Mouse (Mus musculus): ENCODE data around the gene Gm17545. TPM values are rescaled to one million over a fixed set of nuclear protein-coding genes. Genes with fewer than 3 reads are reported as not detected.

Gm17545 gene
- polyA plus RNA-seq, 1 experiment: not detected

DNA sequence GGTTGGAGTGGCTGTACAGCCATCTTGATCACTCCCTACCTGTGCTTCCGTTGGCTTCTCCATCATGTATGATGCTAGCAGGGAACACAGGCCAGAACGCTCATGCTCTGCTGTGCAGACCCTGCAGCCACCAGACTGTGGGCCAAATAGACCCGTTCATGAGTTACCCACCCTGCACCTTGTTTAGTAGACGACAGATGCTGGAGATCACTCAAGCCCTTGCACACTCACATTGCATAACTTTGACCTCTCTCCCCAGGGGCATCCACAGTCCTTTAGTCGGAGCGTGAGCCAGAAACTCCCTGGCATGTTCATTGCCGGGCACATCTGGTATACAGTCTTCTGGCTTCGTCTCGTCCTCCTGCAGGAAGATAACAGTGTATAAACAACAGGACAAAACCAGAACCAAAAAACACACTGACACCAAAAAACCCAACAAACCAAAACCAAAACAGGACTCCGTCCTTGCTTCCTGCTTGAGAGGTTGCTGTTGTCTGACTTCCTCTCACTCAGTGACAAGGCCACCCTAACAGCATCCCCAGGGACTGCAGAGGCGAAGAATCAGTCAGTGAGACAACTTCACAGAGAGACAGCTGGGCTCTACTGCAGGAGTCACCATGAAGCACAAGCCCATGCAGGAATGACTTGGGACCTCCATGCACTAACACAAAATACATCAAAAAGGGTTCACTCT, 3.2 kb downstream of the Gm17545 start:
- H3K4me1 ChIP-seq (ENCODE audit: control insufficient read depth, insufficient read depth, low read length): no peaks in the 10 kb centered on the region
- H3K4me3 ChIP-seq (ENCODE audit: insufficient read depth, low read length): no peak overlapping the region
- H3K27ac ChIP-seq (ENCODE audit: insufficient read depth, low read length): no peak overlapping the region
- no peak for TF ChIP-seq CTCF (IDR thresholded peaks at IDR 0.05; ENCODE audit: borderline replicate concordance, insufficient read depth, low read length)
- TF ChIP-seq POLR2A (IDR thresholded peaks at IDR 0.05; ENCODE audit: low read depth, low read length): no peak

DNA sequence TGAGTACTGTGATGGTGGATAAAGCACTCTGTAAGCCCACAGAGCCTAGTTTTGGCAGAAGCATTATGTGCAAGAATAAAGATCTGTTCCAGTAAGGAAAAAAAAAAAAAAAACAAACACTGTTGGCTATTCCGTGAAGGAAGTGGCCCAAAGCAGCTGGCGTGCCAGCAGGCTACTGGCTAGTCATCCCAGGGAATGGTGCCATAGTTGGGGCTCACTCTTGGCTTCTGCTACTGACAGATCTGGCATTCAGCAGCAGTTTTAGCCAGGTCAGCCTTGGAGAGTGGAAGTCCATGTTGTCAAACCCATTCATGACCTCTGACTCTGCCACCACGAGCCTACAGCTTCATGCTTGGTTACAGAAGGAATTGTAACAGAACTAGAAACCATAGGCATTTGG, 7.9 kb downstream of the Gm17545 start:
- H3K27ac ChIP-seq (ENCODE audit: insufficient read depth, low read length): no peak overlapping the region
- no peaks in the 10 kb centered on the region for H3K4me1 ChIP-seq (ENCODE audit: control insufficient read depth, insufficient read depth, low read length)
- no peak for TF ChIP-seq POLR2A (IDR thresholded peaks at IDR 0.05; ENCODE audit: low read depth, low read length)
- TF ChIP-seq CTCF (IDR thresholded peaks at IDR 0.05; ENCODE audit: borderline replicate concordance, insufficient read depth, low read length): no peak
- no peak overlapping the region for H3K4me3 ChIP-seq (ENCODE audit: insufficient read depth, low read length)

DNA sequence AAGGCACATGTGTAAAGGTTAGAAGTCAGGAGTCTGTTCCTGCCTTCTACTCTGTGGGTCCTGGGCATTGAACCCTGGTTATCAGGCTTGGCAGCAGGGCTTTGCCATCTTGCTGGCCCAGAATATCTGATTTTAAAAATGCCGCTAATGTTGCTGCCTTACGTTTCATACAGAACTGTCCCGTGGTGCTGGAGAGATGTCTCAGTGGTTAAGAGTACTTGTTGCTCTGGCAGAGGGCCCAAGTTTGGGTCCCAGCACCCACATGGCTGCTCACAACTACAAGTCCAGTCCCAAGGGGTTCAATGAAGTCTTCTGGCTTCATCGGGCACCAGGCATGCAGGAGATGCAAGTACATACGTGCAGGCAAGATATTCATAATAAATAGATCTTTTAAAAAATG, 12.1 kb downstream of the Gm17545 start:
- TF ChIP-seq CTCF (IDR thresholded peaks at IDR 0.05; ENCODE audit: borderline replicate concordance, insufficient read depth, low read length) (no peak), POLR2A (IDR thresholded peaks at IDR 0.05; ENCODE audit: low read depth, low read length) (no peak)
- Histone ChIP-seq H3K4me3 (ENCODE audit: insufficient read depth, low read length) (no peak overlapping the region), H3K4me1 (ENCODE audit: control insufficient read depth, insufficient read depth, low read length) (no peaks in the 10 kb centered on the region), H3K27ac (ENCODE audit: insufficient read depth, low read length) (no peak overlapping the region)

DNA sequence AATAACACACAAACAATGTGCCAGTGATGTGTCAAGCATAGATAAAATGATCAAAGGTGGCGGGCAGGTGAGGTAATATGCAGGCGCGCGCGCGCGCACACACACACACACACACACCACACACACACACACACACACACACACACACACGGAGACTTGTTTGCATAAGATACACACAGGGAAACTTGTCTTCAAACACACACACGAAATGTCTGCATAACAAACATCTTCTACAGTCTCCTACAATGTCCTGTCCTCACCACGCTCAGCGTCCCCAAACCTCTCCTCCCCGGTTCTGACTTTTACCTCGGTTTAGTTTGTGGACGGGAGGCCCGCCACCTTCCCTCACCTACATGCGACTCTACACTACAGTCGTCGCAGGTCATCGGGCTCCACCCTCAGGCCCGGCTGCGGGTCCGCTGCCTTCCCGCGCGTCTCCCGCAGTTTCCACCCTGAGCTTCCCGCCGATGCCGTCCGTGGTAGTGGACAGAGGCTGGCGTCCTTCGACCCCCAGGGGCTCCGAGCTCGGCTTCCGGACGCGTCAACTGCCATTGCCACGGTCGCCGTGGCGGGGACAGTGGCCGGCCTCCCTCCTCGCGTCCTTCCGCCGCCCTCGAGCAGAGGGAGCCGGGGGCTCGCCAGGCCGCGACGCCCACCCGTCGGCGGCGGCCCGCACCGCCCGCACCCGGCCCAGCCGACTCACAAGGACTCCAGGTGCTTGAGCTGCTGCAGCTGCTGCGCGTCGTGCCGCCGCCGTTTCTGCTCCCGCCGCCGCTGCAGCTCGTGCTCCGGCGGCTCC, 13.5 kb downstream of the Gm17545 start:
- Histone ChIP-seq H3K27ac (ENCODE audit: insufficient read depth, low read length) (no peak overlapping the region), H3K4me1 (ENCODE audit: control insufficient read depth, insufficient read depth, low read length) (no peaks in the 10 kb centered on the region), H3K4me3 (ENCODE audit: insufficient read depth, low read length) (peak overlapping the region; percentile 81)
- TF ChIP-seq POLR2A (IDR thresholded peaks at IDR 0.05; ENCODE audit: low read depth, low read length): no peak
- TF ChIP-seq CTCF (IDR thresholded peaks at IDR 0.05; ENCODE audit: borderline replicate concordance, insufficient read depth, low read length): no peak

DNA sequence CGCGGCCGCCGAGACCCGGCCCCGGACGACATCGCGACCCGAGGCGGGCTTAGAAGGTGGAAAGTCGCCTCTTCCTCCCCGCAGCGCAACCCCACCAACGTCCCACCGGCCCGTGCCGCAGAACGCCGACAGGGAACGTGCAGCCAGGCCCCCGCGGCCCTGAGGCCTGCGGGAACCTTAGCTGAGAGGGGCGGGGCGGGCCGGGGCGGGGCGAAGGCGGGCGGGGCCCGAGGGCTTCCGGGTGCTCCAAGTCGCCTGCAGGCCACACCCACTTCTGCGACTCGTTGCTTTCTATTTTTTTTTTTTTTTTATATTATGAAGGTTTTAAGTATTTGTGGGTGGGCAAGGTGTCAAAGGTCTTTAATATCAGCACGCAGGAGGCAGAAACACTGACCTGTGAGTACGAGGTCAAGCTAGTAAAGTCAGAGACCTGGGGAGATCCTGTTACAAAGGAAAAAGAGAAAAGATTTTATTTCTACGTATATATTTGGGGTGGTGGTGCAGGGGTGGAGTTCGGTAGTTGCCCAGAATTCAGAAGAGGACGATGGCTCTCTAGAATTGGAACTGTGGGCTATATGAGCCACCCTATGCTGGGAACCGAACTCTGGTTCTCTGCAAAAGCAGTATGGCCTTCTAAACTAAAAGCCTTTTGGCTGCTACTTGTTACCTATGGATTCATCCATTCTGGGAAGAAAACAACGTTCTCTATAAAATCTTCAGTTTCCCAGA, 14.2 kb downstream of the Gm17545 start:
- no peaks in the 10 kb centered on the region for H3K4me1 ChIP-seq (ENCODE audit: control insufficient read depth, insufficient read depth, low read length)
- no peak overlapping the region for H3K27ac ChIP-seq (ENCODE audit: insufficient read depth, low read length)
- H3K4me3 ChIP-seq (ENCODE audit: insufficient read depth, low read length): peak overlapping the region; percentile 81
- TF ChIP-seq CTCF (IDR thresholded peaks at IDR 0.05; ENCODE audit: borderline replicate concordance, insufficient read depth, low read length) (no peak), POLR2A (IDR thresholded peaks at IDR 0.05; ENCODE audit: low read depth, low read length) (peak; percentile 97)

DNA sequence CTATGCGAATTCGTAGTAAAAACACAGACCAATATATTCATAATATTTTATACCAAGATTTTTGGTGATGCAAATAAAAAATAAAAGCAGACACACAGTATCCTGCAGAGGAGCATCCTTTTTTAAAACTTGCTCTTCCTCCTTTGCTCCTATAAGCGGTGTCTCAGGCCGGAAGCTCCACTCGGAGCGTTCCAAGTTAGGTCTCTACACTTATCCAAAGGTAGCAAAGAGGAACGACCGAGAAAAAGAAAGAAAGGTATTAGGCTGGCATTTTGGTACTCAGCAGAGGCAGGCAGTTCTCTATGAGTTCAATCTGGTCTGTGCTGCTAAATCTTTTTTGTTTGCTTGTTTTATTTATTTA, 14.8 kb downstream of the Gm17545 start:
- H3K4me1 ChIP-seq (ENCODE audit: control insufficient read depth, insufficient read depth, low read length): no peaks in the 10 kb centered on the region
- no peak for TF ChIP-seq CTCF (IDR thresholded peaks at IDR 0.05; ENCODE audit: borderline replicate concordance, insufficient read depth, low read length)
- TF ChIP-seq POLR2A (IDR thresholded peaks at IDR 0.05; ENCODE audit: low read depth, low read length): no peak
- H3K4me3 ChIP-seq (ENCODE audit: insufficient read depth, low read length): no peak overlapping the region
- H3K27ac ChIP-seq (ENCODE audit: insufficient read depth, low read length): no peak overlapping the region

DNA sequence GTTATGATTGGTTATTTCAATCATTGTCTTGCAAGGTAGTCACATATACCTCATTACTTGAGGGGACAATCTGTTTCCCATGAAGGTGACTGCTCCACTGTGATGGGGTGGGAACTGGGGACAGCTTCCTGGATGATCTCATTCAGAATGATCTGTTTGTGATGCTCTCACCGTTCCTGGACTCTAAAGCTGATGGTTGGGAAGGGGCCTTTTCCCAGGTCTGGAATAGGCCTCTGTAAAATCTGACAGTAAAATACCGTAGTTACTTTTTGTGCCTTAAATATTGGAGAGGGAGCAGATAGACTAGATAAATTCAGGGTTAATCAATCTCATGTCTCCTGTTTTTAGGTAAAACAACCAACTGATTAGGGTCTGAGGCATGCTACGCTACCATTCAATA, 15.6 kb downstream of the Gm17545 start, which contains the start of gene Rp9:
Rp9 (minus strand) TSS at position 101 of the 400 bp plus-strand sequence.
- Histone ChIP-seq H3K27ac (ENCODE audit: insufficient read depth, low read length) (no peak within 1 kb of the TSS), H3K4me1 (ENCODE audit: control insufficient read depth, insufficient read depth, low read length) (no peaks in the 10 kb centered on the region), H3K4me3 (ENCODE audit: insufficient read depth, low read length) (peak within 1 kb of the TSS; percentile 81; the same call in 1 of the 2 replicates)
- no peak for TF ChIP-seq POLR2A (IDR thresholded peaks at IDR 0.05; ENCODE audit: low read depth, low read length)
- TF ChIP-seq CTCF (IDR thresholded peaks at IDR 0.05; ENCODE audit: borderline replicate concordance, insufficient read depth, low read length): no peak

DNA sequence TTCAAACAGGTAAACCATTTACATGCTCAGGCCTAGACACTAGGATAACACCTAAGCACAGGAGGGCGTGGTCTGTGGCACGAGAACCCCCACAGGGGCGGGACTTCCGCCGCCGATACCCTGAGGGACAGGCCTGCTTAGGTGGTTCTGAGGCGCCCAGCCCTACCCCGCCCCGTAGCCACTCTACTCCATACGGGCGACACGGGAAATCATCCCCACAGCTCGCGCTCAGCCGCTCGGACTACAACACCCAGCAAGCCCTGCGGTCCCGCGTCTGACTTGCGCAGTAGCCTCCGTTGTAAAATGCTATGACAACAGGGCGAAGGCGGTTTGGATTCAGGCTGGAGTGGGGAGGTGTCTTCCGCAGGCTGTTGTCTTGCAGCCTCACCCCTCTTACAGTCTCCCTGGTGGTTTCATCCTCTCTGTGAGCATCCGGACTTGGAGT, 21.4 kb downstream of the Gm17545 start, which contains the start of gene Bbs9:
Bbs9 (plus strand) TSS at position 292 of the 445 bp plus-strand sequence.
- peak; percentile 35 for TF ChIP-seq POLR2A (IDR thresholded peaks at IDR 0.05; ENCODE audit: low read depth, low read length)
- TF ChIP-seq CTCF (IDR thresholded peaks at IDR 0.05; ENCODE audit: borderline replicate concordance, insufficient read depth, low read length): no peak
- no peak within 1 kb of the TSS for H3K27ac ChIP-seq (ENCODE audit: insufficient read depth, low read length)
- no peaks in the 10 kb centered on the region for H3K4me1 ChIP-seq (ENCODE audit: control insufficient read depth, insufficient read depth, low read length)

DNA sequence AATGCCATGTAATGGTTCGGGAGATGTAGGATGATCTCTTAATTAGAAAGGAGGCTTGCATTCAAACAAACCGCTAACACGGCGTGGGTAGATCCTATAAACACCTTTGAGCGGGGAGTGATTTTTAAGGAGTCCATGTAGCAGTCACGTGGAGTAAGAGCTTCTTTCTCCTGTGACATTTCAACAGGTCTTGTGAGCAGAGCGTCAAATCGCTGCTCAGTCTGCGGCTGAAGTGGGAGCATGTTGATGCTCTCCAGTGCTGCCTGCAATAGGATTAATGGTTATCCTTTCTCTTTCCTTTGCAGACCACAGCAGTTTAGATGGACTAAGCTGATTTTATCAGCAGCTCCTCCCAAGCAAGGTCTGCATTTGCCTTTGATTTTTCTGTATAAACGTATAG, 22.2 kb downstream of the Gm17545 start:
- TF ChIP-seq POLR2A (IDR thresholded peaks at IDR 0.05; ENCODE audit: low read depth, low read length): no peak
- no peak for TF ChIP-seq CTCF (IDR thresholded peaks at IDR 0.05; ENCODE audit: borderline replicate concordance, insufficient read depth, low read length)
- no peaks in the 10 kb centered on the region for H3K4me1 ChIP-seq (ENCODE audit: control insufficient read depth, insufficient read depth, low read length)
- no peak overlapping the region for H3K27ac ChIP-seq (ENCODE audit: insufficient read depth, low read length)

More for the DNA sequence above, 21.4 kb downstream of the Gm17545 start, which contains the start of gene Bbs9:
- peak within 1 kb of the TSS; percentile 81 for H3K4me3 ChIP-seq (ENCODE audit: insufficient read depth, low read length)

More for the DNA sequence above, 22.2 kb downstream of the Gm17545 start:
- H3K4me3 ChIP-seq (ENCODE audit: insufficient read depth, low read length): peak overlapping the region; percentile 81
